Mouse (Mus musculus) left cerebral cortex, adult 8-10 months (tissue): ENCODE measurements around the gene Fibp. TPM values are rescaled to one million over a fixed set of nuclear protein-coding genes. Genes with fewer than 3 reads are reported as not detected.

Source experiments
- total RNA-seq, 4 experiments: library from RNA; stranded (reverse); gene quantifications; 2 replicates each; pipeline ENCODE4 v1.2.4; 2022

Fibp gene
- total RNA-seq, 4 experiments from 2014 or later = 89.0 to 124 (median 93.6) TPM

Other genes with a start within 250 kb of the Fibp start
- 10 to 100 TPM; 63.3 to 64.7 (median 64.5) TPM for gene Pacs1, start 187.5 kb upstream of the Fibp start, total RNA-seq
- 100 to 1,000 TPM; 201 to 220 (median 207) TPM for gene Sf3b2, start 165.2 kb upstream of the Fibp start, total RNA-seq
- gene Gal3st3, start 162.3 kb upstream of the Fibp start, total RNA-seq = 10 to 100 TPM; 55.7 to 57.0 (median 56.3) TPM
- not detected for gene Catsper1, start 124.9 kb upstream of the Fibp start, total RNA-seq
- gene Cst6, start 111.0 kb upstream of the Fibp start, total RNA-seq = 10 to 100 TPM; 21.5 to 39.4 (median 34.1) TPM
- 10 to 100 TPM; 22.1 to 29.0 (median 23.8) TPM for gene Eif1ad, start 93.9 kb upstream of the Fibp start, total RNA-seq
- gene Banf1, start 93.4 kb upstream of the Fibp start, total RNA-seq = 10 to 100 TPM; 66.5 to 85.5 (median 77.9) TPM
- gene Sart1, start 71.9 kb upstream of the Fibp start, total RNA-seq = 100 to 1,000 TPM in 2 of 4 experiments, 10 to 100 TPM in 2; 85.6 to 109 (median 94.2) TPM
- gene Tsga10ip, start 58.1 kb upstream of the Fibp start, total RNA-seq = not detected
- 100 to 1,000 TPM; 253 to 272 (median 266) TPM for gene Drap1, start 35.6 kb upstream of the Fibp start, total RNA-seq
- gene AI837181, start 35.5 kb upstream of the Fibp start, total RNA-seq = 10 to 100 TPM; 70.4 to 79.1 (median 75.0) TPM
- gene Fosl1, start 13.1 kb upstream of the Fibp start, total RNA-seq = not detected
- gene Ccdc85b, start 2.7 kb upstream of the Fibp start, total RNA-seq = 10 to 100 TPM; 26.2 to 30.7 (median 29.4) TPM
- gene Ctsw, start 7.9 kb downstream of the Fibp start, total RNA-seq = 1 to 10 TPM in 1 of 4 experiments, under 1 TPM in 3; 0.30 to 1.0 (median 0.46) TPM
- 10 to 100 TPM; 16.0 to 21.9 (median 18.7) TPM for gene Efemp2, start 13.3 kb downstream of the Fibp start, total RNA-seq
- gene Mus81, start 27.8 kb downstream of the Fibp start, total RNA-seq = 10 to 100 TPM; 29.7 to 36.3 (median 35.4) TPM
- gene Cfl1, start 29.8 kb downstream of the Fibp start, total RNA-seq = 1,000 to 10,000 TPM; 1,338 to 1,440 (median 1,412) TPM
- gene 1700020D05Rik, start 43.2 kb downstream of the Fibp start, total RNA-seq = 1 to 10 TPM; 6.6 to 8.6 (median 7.1) TPM
- 10 to 100 TPM; 82.4 to 93.9 (median 89.3) TPM for gene Snx32, start 49.9 kb downstream of the Fibp start, total RNA-seq
- not detected for gene Ovol1, start 100.0 kb downstream of the Fibp start, total RNA-seq
- 1 to 10 TPM; 6.9 to 9.1 (median 7.8) TPM for gene Ap5b1, start 107.4 kb downstream of the Fibp start, total RNA-seq
- gene Rnaseh2c, start 141.3 kb downstream of the Fibp start, total RNA-seq = 10 to 100 TPM; 68.0 to 88.2 (median 72.1) TPM
- 100 to 1,000 TPM in 1 of 4 experiments, 10 to 100 TPM in 3; 87.3 to 115 (median 97.0) TPM for gene Kat5, start 149.6 kb downstream of the Fibp start, total RNA-seq
- 10 to 100 TPM; 22.5 to 25.3 (median 23.7) TPM for gene Rela, start 176.9 kb downstream of the Fibp start, total RNA-seq
- gene Sipa1, start 203.1 kb downstream of the Fibp start, total RNA-seq = 10 to 100 TPM; 12.5 to 20.7 (median 14.9) TPM
- 10 to 100 TPM; 19.0 to 20.2 (median 19.7) TPM for gene Map3k11, start 228.1 kb downstream of the Fibp start, total RNA-seq
- 10 to 100 TPM; 74.4 to 86.8 (median 80.3) TPM for gene Pcnx3, start 228.3 kb downstream of the Fibp start, total RNA-seq
- gene Kcnk7, start 243.8 kb downstream of the Fibp start, total RNA-seq = under 1 TPM in 1 of 4 experiments, not detected in 3; 0.37 TPM